Mouse (Mus musculus): ENCODE measurements at regions not wholly inside any gene's neighbourhood (a gene's known extent, or its start where the extent isn't known, plus 50 kb on each side); places are given as distances from the start of the nearest gene placed in this dataset.

DNA sequence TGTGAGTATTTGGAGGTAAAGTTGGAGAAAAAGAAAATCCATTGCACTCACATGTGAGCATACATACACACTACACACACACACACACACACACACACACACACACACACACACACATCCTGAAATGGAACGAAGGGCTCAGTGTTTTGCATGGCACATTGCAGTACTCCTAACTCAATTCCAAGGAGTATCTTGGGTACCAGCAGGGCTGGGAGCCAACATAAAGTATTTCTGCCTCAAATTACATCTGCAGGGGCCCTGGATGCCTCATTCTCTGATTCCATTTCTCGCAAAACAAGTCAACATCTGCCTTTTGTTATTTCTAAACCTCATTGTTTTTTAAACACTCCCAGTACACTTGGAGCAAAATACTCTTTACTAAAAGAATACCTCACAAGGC is 132.7 kb upstream of the Rnaseh2b start:
- TF ChIP-seq HCFC1 (IDR thresholded peaks at IDR 0.05; ENCODE audit: borderline replicate concordance, insufficient read depth, low read length) (no peak), ZC3H11A (IDR thresholded peaks at IDR 0.05; ENCODE audit: borderline replicate concordance, low read depth, low read length) (no peak)

Measured in ES-E14 (cell line).